Mouse (Mus musculus) embryonic fibroblast, embryonic 13.5 days (primary cell): ENCODE measurements at regions not wholly inside any gene's neighbourhood (a gene's known extent, or its start where the extent isn't known, plus 50 kb on each side); places are given as distances from the start of the nearest gene placed in this dataset.
"Not testable (repeated sequence)": the region's sequence is repeated elsewhere in the genome, so short reads cannot be mapped to it uniquely, and the experiment has no call there.

ENCODE experiments used
- H3K27ac ChIP-seq: 2 replicates; pipeline ENCODE4 v1.5.1; 2012; ENCODE audit warnings: low read length, control low read depth, inconsistent platforms; ENCODE audit not compliant: insufficient read depth
- H3K4me1 ChIP-seq: 2 replicates; pipeline ENCODE4 v1.6.1; 2011; ENCODE audit warnings: low read length; ENCODE audit not compliant: control insufficient read depth, insufficient read depth
- H3K4me3 ChIP-seq: 2 replicates; pipeline ENCODE4 v1.5.1; 2011; ENCODE audit warnings: mild to moderate bottlenecking, control low read depth, low read length; ENCODE audit not compliant: insufficient read depth
- CTCF ChIP-seq: IDR thresholded peaks from 2 replicates; pipeline ENCODE4 v1.5.1; 2011; ENCODE audit warnings: mild to moderate bottlenecking, control low read depth, low read length, moderate library complexity, borderline replicate concordance; ENCODE audit not compliant: insufficient read depth
- POLR2A ChIP-seq: IDR thresholded peaks from 2 replicates; pipeline ENCODE4 v1.6.1; 2011; ENCODE audit warnings: low read depth, mild to moderate bottlenecking, control low read depth, low read length, moderate library complexity

DNA sequence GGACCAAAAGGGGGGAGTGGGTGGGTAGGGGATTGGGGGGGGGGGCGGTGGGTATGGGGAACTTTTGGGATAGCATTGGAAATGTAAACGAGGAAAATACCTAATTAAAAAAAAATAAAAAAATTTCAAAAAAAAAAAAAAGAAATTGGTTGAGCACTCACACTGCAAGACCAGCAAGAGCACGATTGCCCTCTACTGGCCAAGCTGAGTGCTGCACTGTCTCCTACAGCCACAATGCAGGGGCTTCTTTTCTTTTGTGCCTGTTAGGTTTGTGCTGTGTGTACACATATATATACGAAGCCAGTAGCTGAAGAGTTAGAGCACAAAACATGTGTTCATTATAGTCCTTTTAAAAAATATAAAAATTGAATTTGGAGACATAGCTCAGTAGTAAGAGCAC is 55.6 kb downstream of the Mup20 start:
- peak; percentile 59; the same call in 1 of the 2 replicates for TF ChIP-seq CTCF
- TF ChIP-seq POLR2A, result no peak
- H3K4me1 ChIP-seq, result no peaks in the 10 kb centered on the region
- H3K27ac ChIP-seq, result no peak overlapping the region
- no peak overlapping the region for H3K4me3 ChIP-seq

DNA sequence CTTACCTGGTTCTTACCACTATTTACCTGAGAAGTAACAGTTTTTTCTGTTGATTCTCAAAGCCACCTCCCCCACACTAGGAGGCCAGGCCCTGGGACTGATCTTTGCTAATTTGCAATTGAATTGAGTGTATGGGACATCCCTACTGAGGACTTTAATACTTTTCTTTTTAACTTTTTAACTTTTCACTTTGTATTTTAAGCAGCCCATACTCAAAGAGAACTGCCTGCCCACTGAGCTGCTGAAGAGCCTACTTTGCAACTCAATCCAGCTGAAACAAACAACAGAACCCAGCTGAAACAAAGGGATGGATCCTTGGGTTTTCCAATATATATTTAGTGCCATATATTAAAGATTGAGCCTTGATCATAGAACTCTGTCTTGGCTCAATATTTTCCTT is 64.0 kb downstream of the Mup20 start:
- H3K27ac ChIP-seq, H3K4me1 ChIP-seq, H3K4me3 ChIP-seq: not testable (repeated sequence)

DNA sequence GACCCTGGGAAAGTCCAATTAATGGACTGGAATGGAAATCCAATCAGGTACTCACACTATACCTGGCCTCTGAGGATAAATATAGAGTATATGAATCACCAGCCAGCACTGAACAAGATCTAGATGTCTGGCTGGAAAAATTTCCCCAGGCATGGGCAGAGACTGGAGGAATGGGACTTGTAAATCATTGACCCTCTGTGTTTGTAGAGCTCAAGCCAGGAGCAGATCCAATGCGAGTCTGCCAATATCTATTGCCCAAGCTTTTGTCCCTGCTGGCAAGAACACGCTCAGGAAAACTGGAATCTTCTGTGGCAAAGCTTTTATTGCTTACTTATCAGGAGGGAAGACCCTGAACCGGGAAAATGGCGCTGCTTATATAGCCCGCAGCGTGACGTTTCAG is 77.8 kb downstream of the Mup20 start:
- no peaks in the 10 kb centered on the region for H3K4me1 ChIP-seq
- no peak overlapping the region for H3K27ac ChIP-seq
- no peak overlapping the region for H3K4me3 ChIP-seq
- TF ChIP-seq CTCF (no peak), POLR2A (no peak)

DNA sequence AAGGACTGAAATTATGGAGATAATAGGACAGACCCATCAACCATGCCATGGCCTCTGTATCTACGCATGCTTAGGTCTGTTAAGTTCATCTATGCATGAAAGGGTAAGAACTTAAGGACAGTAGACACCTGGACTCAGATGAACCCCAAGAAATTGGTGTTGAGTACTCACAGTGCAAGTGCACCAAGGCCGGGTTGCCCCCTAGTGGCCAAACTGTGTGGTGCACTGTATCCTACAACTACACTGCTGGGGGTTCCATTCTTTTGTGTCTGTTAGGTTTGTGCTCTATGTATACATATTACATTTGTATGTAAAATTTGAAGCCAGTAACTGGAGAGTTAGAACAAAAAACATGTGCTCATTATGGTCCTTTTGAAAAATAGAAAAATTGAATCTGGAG is 80.7 kb downstream of the Mup20 start:
- Histone ChIP-seq H3K27ac (no peak overlapping the region), H3K4me3 (no peak overlapping the region), H3K4me1 (no peaks in the 10 kb centered on the region)
- TF ChIP-seq POLR2A, result no peak
- TF ChIP-seq CTCF, result peak; percentile 41; the same call in 1 of the 2 replicates

DNA sequence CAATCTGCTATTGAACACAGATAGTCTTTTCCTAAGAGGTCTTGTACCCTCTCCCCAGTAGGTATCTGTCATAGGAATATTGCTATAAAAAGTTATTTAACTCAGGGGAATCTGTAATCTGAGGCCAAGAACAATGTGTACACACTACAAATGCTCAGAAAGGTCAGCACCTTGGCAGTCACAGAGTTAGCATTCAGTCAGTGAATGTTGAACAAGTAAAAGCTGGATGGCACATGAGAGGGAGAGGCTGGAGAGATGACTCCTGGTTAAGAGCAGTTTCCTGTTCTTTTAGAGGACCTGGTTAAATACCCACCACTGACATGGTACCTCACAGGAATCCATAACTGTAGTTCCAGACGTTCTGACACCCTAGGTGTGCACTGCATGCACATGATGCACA is 84.3 kb downstream of the Mup20 start:
- TF ChIP-seq POLR2A (no peak), CTCF (no peak)
- Histone ChIP-seq H3K4me1 (no peaks in the 10 kb centered on the region), H3K4me3 (no peak overlapping the region), H3K27ac (no peak overlapping the region)

DNA sequence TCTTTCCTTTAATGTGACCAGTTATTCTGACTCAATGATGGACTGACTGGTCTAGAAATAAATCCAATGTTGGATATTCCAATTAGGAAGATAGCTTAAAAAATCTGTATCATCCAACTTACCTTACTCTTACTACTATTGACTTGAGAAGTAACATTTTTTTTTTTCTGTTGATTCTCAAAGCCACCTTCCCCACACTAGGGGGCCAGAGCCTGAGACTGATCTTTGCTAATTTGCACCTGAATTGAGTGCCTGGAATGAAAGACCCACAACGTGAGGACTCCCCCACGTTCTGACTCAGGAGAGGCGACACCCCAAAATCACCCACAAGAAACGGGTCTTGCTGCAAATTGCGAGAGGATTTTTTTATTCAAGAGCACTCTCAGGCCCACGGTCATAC is 86.3 kb downstream of the Mup20 start:
- H3K4me1 ChIP-seq, H3K4me3 ChIP-seq, H3K27ac ChIP-seq: not testable (repeated sequence)

DNA sequence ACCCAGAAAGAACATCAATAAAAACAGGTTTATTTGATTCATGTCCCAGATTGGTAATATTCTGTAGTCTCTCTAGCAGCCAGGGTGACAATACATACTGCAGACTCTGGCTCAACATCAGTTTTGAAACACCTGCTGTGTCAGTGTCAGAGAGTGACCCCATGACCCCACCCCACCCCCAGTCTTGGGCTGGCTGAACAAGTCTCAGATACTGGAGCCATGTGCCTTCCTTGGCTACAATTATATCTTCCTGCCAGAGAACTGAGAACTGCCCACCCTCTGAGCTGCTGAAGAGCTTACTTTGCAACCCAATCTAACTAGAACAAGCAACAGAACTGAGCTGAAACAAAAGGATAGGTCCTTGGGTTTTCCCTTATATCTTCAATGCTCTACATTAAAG is 91.6 kb downstream of the Mup20 start:
- no peaks in the 10 kb centered on the region for H3K4me1 ChIP-seq

More for the DNA sequence above, 91.6 kb downstream of the Mup20 start:
- no peak for TF ChIP-seq CTCF
- no peak for TF ChIP-seq POLR2A
- Histone ChIP-seq H3K27ac (no peak overlapping the region), H3K4me3 (no peak overlapping the region)
